Mouse (Mus musculus): ENCODE measurements at regions not wholly inside any gene's neighbourhood (a gene's known extent, or its start where the extent isn't known, plus 50 kb on each side); places are given as distances from the start of the nearest gene placed in this dataset.

GRCm38 (mm10) chr10:67798991-67799390 lies 113.5 kb downstream of the Zfp365 start:
- Histone ChIP-seq H3ac (ENCODE audit: control insufficient read depth, insufficient read length, low read depth) (no peak overlapping the region), H3K36me3 (ENCODE audit: control insufficient read depth, insufficient read depth) (no peaks in the 10 kb centered on the region), H3K79me3 (ENCODE audit: low read depth) (no peaks in the 10 kb centered on the region), H3K27me3 (ENCODE audit: control insufficient read depth, insufficient read depth, insufficient read length) (no peaks in the 10 kb centered on the region), H3K4me3 (ENCODE audit: insufficient read depth, poor library complexity, severe bottlenecking) (no peak overlapping the region), H3K79me2 (ENCODE audit: control insufficient read depth, insufficient read depth) (no peaks in the 10 kb centered on the region)
- TF ChIP-seq USF1 (IDR thresholded peaks at IDR 0.05; ENCODE audit: low read depth) = no peak
- TF ChIP-seq CTCF (IDR thresholded peaks at IDR 0.05; ENCODE audit: control insufficient read depth, insufficient read depth, insufficient read length) = no peak
- TF ChIP-seq MAX (IDR thresholded peaks at IDR 0.05) = no peak
- no peak for TF ChIP-seq MYOD1 (IDR thresholded peaks at IDR 0.05; ENCODE audit: control insufficient read depth, insufficient read length, low read depth)
- no peak for TF ChIP-seq MYOG (IDR thresholded peaks at IDR 0.05; ENCODE audit: control insufficient read depth, extremely low read depth, insufficient read length)
- TF ChIP-seq CEBPB (IDR thresholded peaks at IDR 0.05; ENCODE audit: low read depth) = no peak
- no peak for TF ChIP-seq FOSL1 (IDR thresholded peaks at IDR 0.05; ENCODE audit: insufficient read depth, low read length, poor library complexity, severe bottlenecking)

- no peak overlapping the region for H3K4me3 ChIP-seq (ENCODE audit: insufficient read depth, poor library complexity, severe bottlenecking)
- no peaks in the 10 kb centered on the region for H3K27me3 ChIP-seq (ENCODE audit: control insufficient read depth, insufficient read depth, insufficient read length)
- no peaks in the 10 kb centered on the region for H3K36me3 ChIP-seq (ENCODE audit: control insufficient read depth, insufficient read depth)
- H3K79me3 ChIP-seq (ENCODE audit: low read depth) = no peaks in the 10 kb centered on the region
- no peak overlapping the region for H3ac ChIP-seq (ENCODE audit: control insufficient read depth, insufficient read length, low read depth)
- H3K79me2 ChIP-seq (ENCODE audit: control insufficient read depth, insufficient read depth) = no peaks in the 10 kb centered on the region
- TF ChIP-seq USF1 (IDR thresholded peaks at IDR 0.05; ENCODE audit: low read depth) = no peak
- TF ChIP-seq MYOD1 (IDR thresholded peaks at IDR 0.05; ENCODE audit: control insufficient read depth, insufficient read length, low read depth) = no peak
- TF ChIP-seq FOSL1 (IDR thresholded peaks at IDR 0.05; ENCODE audit: insufficient read depth, low read length, poor library complexity, severe bottlenecking) = no peak
- TF ChIP-seq MYOG (IDR thresholded peaks at IDR 0.05; ENCODE audit: control insufficient read depth, extremely low read depth, insufficient read length) = no peak
- TF ChIP-seq CTCF (IDR thresholded peaks at IDR 0.05; ENCODE audit: control insufficient read depth, insufficient read depth, insufficient read length) = no peak
- no peak for TF ChIP-seq MAX (IDR thresholded peaks at IDR 0.05)
- no peak for TF ChIP-seq CEBPB (IDR thresholded peaks at IDR 0.05; ENCODE audit: low read depth)
Measured at GRCm38 (mm10) chr10:67793206-67793605, 119.3 kb downstream of the Zfp365 start.

GRCm38 (mm10) chr10:67789651-67790050 lies 122.8 kb downstream of the Zfp365 start:
- H3K27me3 ChIP-seq (ENCODE audit: control insufficient read depth, insufficient read depth, insufficient read length) = no peaks in the 10 kb centered on the region
- no peaks in the 10 kb centered on the region for H3K36me3 ChIP-seq (ENCODE audit: control insufficient read depth, insufficient read depth)
- no peaks in the 10 kb centered on the region for H3K79me2 ChIP-seq (ENCODE audit: control insufficient read depth, insufficient read depth)
- TF ChIP-seq MAX (IDR thresholded peaks at IDR 0.05) = no peak
- no peak for TF ChIP-seq MYOG (IDR thresholded peaks at IDR 0.05; ENCODE audit: control insufficient read depth, extremely low read depth, insufficient read length)
- TF ChIP-seq CTCF (IDR thresholded peaks at IDR 0.05; ENCODE audit: control insufficient read depth, insufficient read depth, insufficient read length) = no peak
- TF ChIP-seq FOSL1 (IDR thresholded peaks at IDR 0.05; ENCODE audit: insufficient read depth, low read length, poor library complexity, severe bottlenecking) = no peak
- no peak for TF ChIP-seq CEBPB (IDR thresholded peaks at IDR 0.05; ENCODE audit: low read depth)
- TF ChIP-seq USF1 (IDR thresholded peaks at IDR 0.05; ENCODE audit: low read depth) = no peak
- TF ChIP-seq MYOD1 (IDR thresholded peaks at IDR 0.05; ENCODE audit: control insufficient read depth, insufficient read length, low read depth) = no peak
- no peaks in the 10 kb centered on the region for H3K79me3 ChIP-seq (ENCODE audit: low read depth)
- H3ac ChIP-seq (ENCODE audit: control insufficient read depth, insufficient read length, low read depth) = no peak overlapping the region
- no peak overlapping the region for H3K4me3 ChIP-seq (ENCODE audit: insufficient read depth, poor library complexity, severe bottlenecking)

- Histone ChIP-seq H3K79me3 (ENCODE audit: low read depth) (no peaks in the 10 kb centered on the region), H3K79me2 (ENCODE audit: control insufficient read depth, insufficient read depth) (no peaks in the 10 kb centered on the region), H3ac (ENCODE audit: control insufficient read depth, insufficient read length, low read depth) (no peak overlapping the region), H3K27me3 (ENCODE audit: control insufficient read depth, insufficient read depth, insufficient read length) (no peaks in the 10 kb centered on the region), H3K36me3 (ENCODE audit: control insufficient read depth, insufficient read depth) (no peaks in the 10 kb centered on the region), H3K4me3 (ENCODE audit: insufficient read depth, poor library complexity, severe bottlenecking) (no peak overlapping the region)
- TF ChIP-seq FOSL1 (IDR thresholded peaks at IDR 0.05; ENCODE audit: insufficient read depth, low read length, poor library complexity, severe bottlenecking) (no peak), CTCF (IDR thresholded peaks at IDR 0.05; ENCODE audit: control insufficient read depth, insufficient read depth, insufficient read length) (no peak), CEBPB (IDR thresholded peaks at IDR 0.05; ENCODE audit: low read depth) (no peak), MYOD1 (IDR thresholded peaks at IDR 0.05; ENCODE audit: control insufficient read depth, insufficient read length, low read depth) (no peak), MAX (IDR thresholded peaks at IDR 0.05) (no peak), MYOG (IDR thresholded peaks at IDR 0.05; ENCODE audit: control insufficient read depth, extremely low read depth, insufficient read length) (no peak), USF1 (IDR thresholded peaks at IDR 0.05; ENCODE audit: low read depth) (no peak)
Measured at GRCm38 (mm10) chr10:67788116-67788515, 124.3 kb downstream of the Zfp365 start.

- H3K36me3 ChIP-seq (ENCODE audit: control insufficient read depth, insufficient read depth) = no peaks in the 10 kb centered on the region
- H3ac ChIP-seq (ENCODE audit: control insufficient read depth, insufficient read length, low read depth) = no peak overlapping the region
- H3K4me3 ChIP-seq (ENCODE audit: insufficient read depth, poor library complexity, severe bottlenecking) = no peak overlapping the region
- TF ChIP-seq FOSL1 (IDR thresholded peaks at IDR 0.05; ENCODE audit: insufficient read depth, low read length, poor library complexity, severe bottlenecking) (peak; percentile 65), CEBPB (IDR thresholded peaks at IDR 0.05; ENCODE audit: low read depth) (peak; percentile 92), USF1 (IDR thresholded peaks at IDR 0.05; ENCODE audit: low read depth) (no peak)
- no peaks in the 10 kb centered on the region for H3K27me3 ChIP-seq (ENCODE audit: control insufficient read depth, insufficient read depth, insufficient read length)
- no peaks in the 10 kb centered on the region for H3K79me2 ChIP-seq (ENCODE audit: control insufficient read depth, insufficient read depth)
- H3K79me3 ChIP-seq (ENCODE audit: low read depth) = no peaks in the 10 kb centered on the region
Measured at GRCm38 (mm10) chr10:67785563-67785962, 126.9 kb downstream of the Zfp365 start.

GRCm38 (mm10) chr10:67778341-67778740 lies 134.1 kb downstream of the Zfp365 start:
- TF ChIP-seq MYOG (IDR thresholded peaks at IDR 0.05; ENCODE audit: control insufficient read depth, extremely low read depth, insufficient read length) = no peak
- TF ChIP-seq MAX (IDR thresholded peaks at IDR 0.05) = no peak
- no peaks in the 10 kb centered on the region for H3K27me3 ChIP-seq (ENCODE audit: control insufficient read depth, insufficient read depth, insufficient read length)

More at GRCm38 (mm10) chr10:67778341-67778740, 134.1 kb downstream of the Zfp365 start:
- H3ac ChIP-seq (ENCODE audit: control insufficient read depth, insufficient read length, low read depth) = no peak overlapping the region
- no peak overlapping the region for H3K4me3 ChIP-seq (ENCODE audit: insufficient read depth, poor library complexity, severe bottlenecking)
- no peaks in the 10 kb centered on the region for H3K36me3 ChIP-seq (ENCODE audit: control insufficient read depth, insufficient read depth)
- no peaks in the 10 kb centered on the region for H3K79me3 ChIP-seq (ENCODE audit: low read depth)
- H3K79me2 ChIP-seq (ENCODE audit: control insufficient read depth, insufficient read depth) = no peaks in the 10 kb centered on the region

Data from C2C12 (cell line).